Mouse (Mus musculus) liver, embryonic 11.5 days (tissue): ENCODE results near the gene 3110040N11Rik. TPM values are rescaled to one million over a fixed set of nuclear protein-coding genes. Genes with fewer than 3 reads are reported as not detected.

Source experiments
- ATAC-seq: fragments of 200-750 bp; cut with Nextera tagmentation; replicated peaks from 2 replicates; pipeline ENCODE4 v1.8.0; 2017; ENCODE audit warnings: moderate number of reproducible peaks, mild to moderate bottlenecking, moderate TSS enrichment, moderate library complexity; ENCODE audit not compliant: low FRiP score
- DNase-seq: peaks from one replicate; pipeline ENCODE4 v3.0.0-alpha.2; 2017; ENCODE audit warnings: low spot score
- H3K27ac ChIP-seq: fragments of 300-500 bp; sonication (generic); 2 replicates; pipeline ENCODE4 v1.5.1; 2014; ENCODE audit warnings: mild to moderate bottlenecking, low read depth, low read length, control low read depth
- H3K27me3 ChIP-seq: fragments of 300-500 bp; sonication (generic); replicated peaks from 2 replicates; pipeline ENCODE4 v1.6.1; 2014; ENCODE audit warnings: low read length, mixed read lengths; ENCODE audit not compliant: control insufficient read depth, insufficient read depth
- H3K36me3 ChIP-seq: fragments of 300-500 bp; sonication (generic); 2 replicates; pipeline ENCODE4 v1.6.1; 2014; ENCODE audit warnings: mild to moderate bottlenecking, low read length, moderate library complexity, mixed read lengths; ENCODE audit not compliant: control insufficient read depth, insufficient read depth
- H3K4me1 ChIP-seq: fragments of 300-500 bp; sonication (generic); replicated peaks from 2 replicates; pipeline ENCODE4 v1.6.1; 2014; ENCODE audit warnings: low read length, mixed read lengths; ENCODE audit not compliant: control insufficient read depth, insufficient read depth
- H3K4me2 ChIP-seq: fragments of 300-500 bp; sonication (generic); 2 replicates; pipeline ENCODE4 v1.6.1; 2014; ENCODE audit warnings: mild to moderate bottlenecking, control low read depth, moderate library complexity
- H3K4me3 ChIP-seq: fragments of 300-500 bp; sonication (generic); 2 replicates; pipeline ENCODE4 v1.5.1; 2014; ENCODE audit warnings: low read depth, low read length, control low read depth
- H3K9ac ChIP-seq: fragments of 300-500 bp; sonication (generic); 2 replicates; pipeline ENCODE4 v1.6.1; 2014; ENCODE audit warnings: low read depth, low read length, control low read depth
- H3K9me3 ChIP-seq: fragments of 300-500 bp; sonication (generic); 2 replicates; pipeline ENCODE4 v1.6.1; 2016; ENCODE audit warnings: low read length, inconsistent platforms, mixed read lengths; ENCODE audit not compliant: control insufficient read depth
- WGBS: fragments of 180-500 bp; shearing (Covaris S2); extraction: QIAGEN DNeasy Blood & Tissue Kit; methylation state at CpG from one replicate; pipeline ENCODE4 v1.1.7; 2014; 5-methylcytosine and 5-hydroxymethylcytosine counted together
- polyA plus RNA-seq: library from polyadenylated mRNA; unstranded; fragments of >200 nt; fragmentation: Nextera tagmentation; extraction: Ambion mirVana; gene quantifications from 2 replicates; pipeline ENCODE4 v1.2.1, GENCODE M21; 2014

Gene 3110040N11Rik
- polyA plus RNA-seq, 1 experiment from 2014 or later, result 58.9 TPM

- ATAC-seq (no peak), DNase-seq (no peak)
- WGBS, result 78% methylated on average over 3 of the region's 3 CpGs
- no peaks in the 10 kb centered on the region for H3K36me3 ChIP-seq
- H3K27me3 ChIP-seq, result no peaks in the 10 kb centered on the region
- H3K4me1 ChIP-seq, result no peaks in the 10 kb centered on the region
- H3K9ac ChIP-seq, result no peak overlapping the region
- no peak overlapping the region for H3K4me3 ChIP-seq
- H3K4me2 ChIP-seq, result no peak overlapping the region
- no peaks in the 10 kb centered on the region for H3K9me3 ChIP-seq
- no peak overlapping the region for H3K27ac ChIP-seq
Observed at GRCm38 (mm10) chr7:81747956-81748355, 41.3 kb downstream of the 3110040N11Rik start.

- ATAC-seq, result 0 out of 2 replicates have a peak, but pooled peaks have one; percentile 67
- no peak overlapping the region for H3K9ac ChIP-seq
- no peak overlapping the region for H3K4me3 ChIP-seq
- DNase-seq, result no peak
- no peak overlapping the region for H3K27ac ChIP-seq
- H3K27me3 ChIP-seq, result no peaks in the 10 kb centered on the region
- H3K4me1 ChIP-seq, result no peaks in the 10 kb centered on the region
- 77% methylated on average over 4 of the region's 4 CpGs for WGBS
- no peak overlapping the region for H3K4me2 ChIP-seq
- no peaks in the 10 kb centered on the region for H3K9me3 ChIP-seq
- no peaks in the 10 kb centered on the region for H3K36me3 ChIP-seq
Observed at GRCm38 (mm10) chr7:81744145-81744544, 45.1 kb downstream of the 3110040N11Rik start.

- H3K4me3 ChIP-seq, result no peak overlapping the region
- 78% methylated on average over 7 of the region's 7 CpGs for WGBS
- no peak for DNase-seq
- H3K36me3 ChIP-seq, result no peaks in the 10 kb centered on the region
- H3K4me1 ChIP-seq, result no peaks in the 10 kb centered on the region; the same call in 1 of the 2 replicates
- H3K9me3 ChIP-seq, result no peaks in the 10 kb centered on the region
- no peaks in the 10 kb centered on the region for H3K27me3 ChIP-seq
- H3K9ac ChIP-seq, result no peak overlapping the region
- H3K4me2 ChIP-seq, result no peak overlapping the region
- ATAC-seq, result no peak
- no peak overlapping the region for H3K27ac ChIP-seq
Observed at GRCm38 (mm10) chr7:81740010-81740409, 49.3 kb downstream of the 3110040N11Rik start.

GRCm38 (mm10) chr7:81738720-81739385 is 50.4 kb downstream of the 3110040N11Rik start:
- no peak overlapping the region for H3K9ac ChIP-seq
- no peaks in the 10 kb centered on the region; the same call in 1 of the 2 replicates for H3K4me1 ChIP-seq
- WGBS, result 72% methylated on average over 8 of the region's 8 CpGs

GRCm38 (mm10) chr7:81735300-81736048 is 53.8 kb downstream of the 3110040N11Rik start:
- no peak overlapping the region for H3K4me2 ChIP-seq
- no peak for DNase-seq
- no peaks in the 10 kb centered on the region for H3K36me3 ChIP-seq
- no peak overlapping the region for H3K27ac ChIP-seq
- no peaks in the 10 kb centered on the region for H3K27me3 ChIP-seq
- WGBS, result 59% methylated on average over 9 of the region's 9 CpGs
- no peak overlapping the region for H3K4me3 ChIP-seq
- H3K9ac ChIP-seq, result no peak overlapping the region
- no peak for ATAC-seq
- no peaks in the 10 kb centered on the region for H3K9me3 ChIP-seq
- no peaks in the 10 kb centered on the region; the same call in 1 of the 2 replicates for H3K4me1 ChIP-seq

More at GRCm38 (mm10) chr7:81738720-81739385, 50.4 kb downstream of the 3110040N11Rik start:
- no peak for ATAC-seq
- H3K27me3 ChIP-seq, result no peaks in the 10 kb centered on the region
- no peak overlapping the region for H3K4me3 ChIP-seq
- H3K27ac ChIP-seq, result no peak overlapping the region
- H3K4me2 ChIP-seq, result no peak overlapping the region
- DNase-seq, result no peak
- H3K9me3 ChIP-seq, result no peaks in the 10 kb centered on the region
- no peaks in the 10 kb centered on the region for H3K36me3 ChIP-seq

DNA sequence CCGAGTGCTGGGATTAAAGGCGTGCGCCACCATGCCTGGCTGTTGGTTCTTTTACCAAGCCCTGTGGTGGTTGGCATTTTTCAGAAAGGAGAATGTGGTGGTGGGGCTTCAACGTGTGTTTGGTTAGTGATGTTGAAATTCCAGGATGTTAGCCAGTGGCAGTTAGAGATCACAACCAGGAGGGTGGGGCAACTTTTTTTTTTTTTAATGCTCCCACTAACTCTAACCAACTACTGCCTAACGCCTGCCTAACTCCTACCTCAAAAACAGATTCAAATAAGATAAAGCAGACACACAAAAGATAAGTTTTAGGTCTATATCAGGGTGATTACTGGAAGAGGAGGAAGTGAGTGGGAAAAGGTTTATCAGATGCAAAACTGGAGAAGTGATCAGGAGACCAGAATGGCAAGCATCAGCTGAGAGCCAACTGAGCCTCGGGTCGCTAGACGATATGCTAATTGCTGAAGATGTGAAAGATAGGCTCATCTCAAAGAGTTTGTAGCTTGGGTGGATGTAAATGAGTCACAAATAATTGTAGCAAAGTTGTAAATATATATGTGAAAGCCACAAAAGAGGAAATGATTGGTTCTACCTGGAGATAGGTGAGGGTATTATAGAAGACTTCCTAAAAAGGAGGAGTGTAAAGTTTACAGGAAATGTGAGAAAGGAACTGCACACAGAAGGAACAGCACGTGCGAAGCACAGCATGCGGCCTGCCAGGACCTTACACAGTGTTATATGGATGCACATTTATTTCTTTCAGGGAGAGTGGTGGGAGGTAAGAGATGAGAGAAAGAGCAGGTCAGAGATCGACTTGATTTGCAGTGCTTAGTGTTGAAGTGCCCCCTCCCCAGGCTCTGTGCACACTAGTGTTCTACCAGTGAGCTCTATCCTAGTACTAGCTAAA is 56.8 kb downstream of the 3110040N11Rik start:
- Histone ChIP-seq H3K9me3 (no peaks in the 10 kb centered on the region), H3K36me3 (no peaks in the 10 kb centered on the region), H3K9ac (no peak overlapping the region), H3K4me1 (peaks cover 4% of the 10 kb centered on the region; the same call in 1 of the 2 replicates), H3K27me3 (no peaks in the 10 kb centered on the region), H3K27ac (no peak overlapping the region), H3K4me2 (no peak overlapping the region), H3K4me3 (no peak overlapping the region)
- ATAC-seq (no peak), DNase-seq (peak; percentile 14)
- 71% methylated on average over 12 of the region's 12 CpGs for WGBS

Other genes starting within 250 kb of the 3110040N11Rik start
- gene Fsd2, start 222.5 kb downstream of the 3110040N11Rik start, polyA plus RNA-seq, result 0.19 and 0.21 TPM in 2 replicates
- 10.5 and 11.6 TPM in 2 replicates for gene Whamm, start 218.2 kb downstream of the 3110040N11Rik start, polyA plus RNA-seq
- gene Homer2, start 82.0 kb downstream of the 3110040N11Rik start, polyA plus RNA-seq, result 16.0 and 17.7 TPM in 2 replicates
- gene Ramac, start 26.6 kb downstream of the 3110040N11Rik start, polyA plus RNA-seq, result 98.0 and 103 TPM in 2 replicates
- gene Btbd1, start 40.0 kb upstream of the 3110040N11Rik start, polyA plus RNA-seq, result 52.0 and 52.7 TPM in 2 replicates
- gene Gm10160, start 66.3 kb upstream of the 3110040N11Rik start, polyA plus RNA-seq, result not detected in 2 replicates
- 12.1 and 12.5 TPM in 2 replicates for gene Tm6sf1, start 69.5 kb upstream of the 3110040N11Rik start, polyA plus RNA-seq
- 5.0 and 5.9 TPM in 2 replicates for gene Hdgfl3, start 145.0 kb upstream of the 3110040N11Rik start, polyA plus RNA-seq
- 5.1 and 7.0 TPM in 2 replicates for gene Bnc1, start 202.8 kb upstream of the 3110040N11Rik start, polyA plus RNA-seq